Mouse (Mus musculus): ENCODE data around the gene Cx3cr1.

DNA sequence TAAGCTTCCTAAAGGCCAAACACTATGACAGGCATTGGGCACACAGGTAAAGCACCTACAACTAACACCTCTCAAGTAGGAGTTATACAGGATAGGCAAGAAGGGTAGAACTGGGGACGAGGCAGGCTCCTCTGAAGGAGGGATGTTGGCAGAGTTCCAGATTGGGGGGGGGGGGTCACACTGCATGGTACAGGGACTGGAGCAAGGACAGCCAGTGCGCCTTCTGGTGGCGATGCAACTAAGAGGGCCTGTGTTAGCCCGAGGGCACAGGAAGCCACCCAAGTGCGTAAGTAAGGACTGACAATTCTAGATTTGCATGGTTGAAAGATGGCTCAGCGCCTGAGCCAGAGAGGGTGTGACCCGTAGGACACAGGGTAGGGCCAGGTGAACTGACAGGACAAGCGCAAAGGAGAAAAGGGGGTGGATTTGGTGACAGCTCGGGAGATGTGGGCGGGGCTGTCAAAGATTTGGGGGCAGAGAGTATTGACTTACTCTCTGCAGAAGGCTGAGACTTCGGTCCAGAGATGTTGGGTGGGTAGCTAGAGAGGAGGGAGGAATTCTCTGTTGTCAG is 87.4 kb downstream of the Cx3cr1 start:
- peak; percentile 77 for TF ChIP-seq CTCF (IDR thresholded peaks at IDR 0.05)
- TF ChIP-seq EP300 (IDR thresholded peaks at IDR 0.05): peak; percentile 40; the same call in 1 of the 2 replicates

All from lung, postnatal 0 days (tissue).